Mouse (Mus musculus): ENCODE data around the gene Slc16a2. TPM values are rescaled to one million over a fixed set of nuclear protein-coding genes. Genes with fewer than 3 reads are reported as not detected.
A peak's percentile ranks its signal among the peaks of the same experiment; 100 is the strongest.

The Slc16a2 gene
- polyA plus RNA-seq (2015; fragmentation: Nextera tagmentation; extraction: Ambion mirVana) = 6.9 and 7.1 TPM in 2 replicates

- Histone ChIP-seq H3K9me3 (no peaks in the 10 kb centered on the region), H3K9ac (peak within 1 kb of the TSS; percentile 47), H3K36me3 (no peaks in the 10 kb centered on the region), H3K27ac (peak within 1 kb of the TSS; percentile 66), H3K4me3 (replicated peaks) (peak within 1 kb of the TSS; percentile 51), H3K4me1 (replicated peaks) (no peaks in the 10 kb centered on the region), H3K27me3 (replicated peaks) (peaks cover 12% of the 10 kb centered on the region), H3K4me2 (replicated peaks) (peak within 1 kb of the TSS; percentile 94)
- WGBS = 23% methylated on average over 17 of the region's 17 CpGs
- peak; percentile 90 for ATAC-seq
These were observed at the start of gene Slc16a2 for GRCm38 (mm10) chrX:103821832-103822196. Gene Slc16a2, minus strand, starts transcription at chrX:103821983.

GRCm38 (mm10) chrX:103863502-103863901 is 41.7 kb upstream of the Slc16a2 start:
- H3K27me3 ChIP-seq (replicated peaks) = no peaks in the 10 kb centered on the region; the same call in 1 of the 2 replicates
- H3K4me2 ChIP-seq (replicated peaks) = no peak overlapping the region
- H3K36me3 ChIP-seq = no peaks in the 10 kb centered on the region
- no peak for ATAC-seq
- H3K4me1 ChIP-seq (replicated peaks) = no peaks in the 10 kb centered on the region
- H3K9ac ChIP-seq = no peak overlapping the region
- no peaks in the 10 kb centered on the region for H3K9me3 ChIP-seq
- WGBS = 57% methylated on average over 2 of the region's 2 CpGs
- no peak overlapping the region for H3K4me3 ChIP-seq (replicated peaks)
- H3K27ac ChIP-seq = no peak overlapping the region

GRCm38 (mm10) chrX:103862877-103863276 is 41.1 kb upstream of the Slc16a2 start:
- no peaks in the 10 kb centered on the region; the same call in 1 of the 2 replicates for H3K27me3 ChIP-seq (replicated peaks)
- H3K27ac ChIP-seq = no peak overlapping the region
- no peak overlapping the region for H3K4me3 ChIP-seq (replicated peaks)
- no peaks in the 10 kb centered on the region for H3K36me3 ChIP-seq
- no peaks in the 10 kb centered on the region for H3K4me1 ChIP-seq (replicated peaks)
- ATAC-seq = no peak
- WGBS = 82% methylated on average over 3 of the region's 3 CpGs
- no peaks in the 10 kb centered on the region for H3K9me3 ChIP-seq
- H3K4me2 ChIP-seq (replicated peaks) = no peak overlapping the region
- H3K9ac ChIP-seq = no peak overlapping the region

GRCm38 (mm10) chrX:103845266-103845665 is 23.5 kb upstream of the Slc16a2 start:
- Histone ChIP-seq H3K4me3 (replicated peaks) (no peak overlapping the region), H3K36me3 (no peaks in the 10 kb centered on the region), H3K4me2 (replicated peaks) (no peak overlapping the region), H3K27ac (no peak overlapping the region), H3K9me3 (no peaks in the 10 kb centered on the region), H3K4me1 (replicated peaks) (no peaks in the 10 kb centered on the region), H3K9ac (no peak overlapping the region), H3K27me3 (replicated peaks) (no peaks in the 10 kb centered on the region; the same call in 1 of the 2 replicates)
- WGBS = 51% methylated on average over 2 of the region's 2 CpGs
- no peak for ATAC-seq

GRCm38 (mm10) chrX:103828836-103829235 is 7.1 kb upstream of the Slc16a2 start:
- Histone ChIP-seq H3K9me3 (no peaks in the 10 kb centered on the region), H3K4me3 (replicated peaks) (no peak overlapping the region), H3K27ac (no peak overlapping the region), H3K4me2 (replicated peaks) (no peak overlapping the region), H3K36me3 (no peaks in the 10 kb centered on the region), H3K4me1 (replicated peaks) (no peaks in the 10 kb centered on the region), H3K9ac (no peak overlapping the region), H3K27me3 (replicated peaks) (peaks cover 3% of the 10 kb centered on the region; the same call in 1 of the 2 replicates)
- 90% methylated on average over 2 of the region's 2 CpGs for whole genome bisulfite sequencing
- no peak for ATAC-seq

- peak overlapping the region; percentile 51 for H3K4me3 ChIP-seq (replicated peaks)
- no peaks in the 10 kb centered on the region for H3K4me1 ChIP-seq (replicated peaks)
- H3K9ac ChIP-seq = peak overlapping the region; percentile 39
- peaks cover 12% of the 10 kb centered on the region for H3K27me3 ChIP-seq (replicated peaks)
- WGBS = 27% methylated on average over 20 of the region's 20 CpGs
- no peaks in the 10 kb centered on the region for H3K9me3 ChIP-seq
- H3K27ac ChIP-seq = peak overlapping the region; percentile 66
- ATAC-seq = peak; percentile 68
- H3K4me2 ChIP-seq (replicated peaks) = peak overlapping the region; percentile 94
- no peaks in the 10 kb centered on the region for H3K36me3 ChIP-seq
These were observed 558 bp upstream of the Slc16a2 start for GRCm38 (mm10) chrX:103822271-103822811.

- Histone ChIP-seq H3K27ac (no peak overlapping the region), H3K4me3 (replicated peaks) (peak overlapping the region; percentile 51), H3K9ac (peak overlapping the region; percentile 47), H3K4me2 (replicated peaks) (peak overlapping the region; percentile 94), H3K36me3 (no peaks in the 10 kb centered on the region), H3K4me1 (replicated peaks) (no peaks in the 10 kb centered on the region), H3K9me3 (no peaks in the 10 kb centered on the region), H3K27me3 (replicated peaks) (peaks cover 12% of the 10 kb centered on the region)
- WGBS = 25% methylated on average over 37 of the region's 37 CpGs
- peak; percentile 60 for ATAC-seq
These were observed 470 bp downstream of the Slc16a2 start for GRCm38 (mm10) chrX:103821195-103821831.

- no peaks in the 10 kb centered on the region for H3K36me3 ChIP-seq
- WGBS = 26% methylated on average over 35 of the region's 35 CpGs
- no peak overlapping the region for H3K27ac ChIP-seq
- no peaks in the 10 kb centered on the region for H3K9me3 ChIP-seq
- peak overlapping the region; percentile 94 for H3K4me2 ChIP-seq (replicated peaks)
- H3K27me3 ChIP-seq (replicated peaks) = peaks cover 12% of the 10 kb centered on the region
- ATAC-seq = no peak
- no peaks in the 10 kb centered on the region for H3K4me1 ChIP-seq (replicated peaks)
- H3K9ac ChIP-seq = peak overlapping the region; percentile 47
- peak overlapping the region; percentile 51 for H3K4me3 ChIP-seq (replicated peaks)
These were observed 1.2 kb downstream of the Slc16a2 start for GRCm38 (mm10) chrX:103820307-103821194.

- Histone ChIP-seq H3K9ac (no peak overlapping the region), H3K4me1 (replicated peaks) (no peaks in the 10 kb centered on the region), H3K27me3 (replicated peaks) (peaks cover 8% of the 10 kb centered on the region), H3K27ac (no peak overlapping the region), H3K4me3 (replicated peaks) (no peak overlapping the region), H3K4me2 (replicated peaks) (no peak overlapping the region), H3K36me3 (no peaks in the 10 kb centered on the region), H3K9me3 (no peaks in the 10 kb centered on the region)
- ATAC-seq = no peak
- WGBS = 67% methylated on average over 6 of the region's 6 CpGs
These were observed 2.5 kb downstream of the Slc16a2 start for GRCm38 (mm10) chrX:103819253-103819652.

- Histone ChIP-seq H3K27ac (no peak overlapping the region), H3K4me2 (replicated peaks) (no peak overlapping the region), H3K4me1 (replicated peaks) (no peaks in the 10 kb centered on the region), H3K9ac (no peak overlapping the region), H3K4me3 (replicated peaks) (no peak overlapping the region), H3K9me3 (no peaks in the 10 kb centered on the region), H3K36me3 (no peaks in the 10 kb centered on the region), H3K27me3 (replicated peaks) (no peaks in the 10 kb centered on the region; the same call in 1 of the 2 replicates)
- no peak for ATAC-seq
- WGBS = 65% methylated on average over 1 of the region's 1 CpGs
These were observed 9.1 kb downstream of the Slc16a2 start for GRCm38 (mm10) chrX:103812690-103813089.

GRCm38 (mm10) chrX:103810483-103810882 is 11.3 kb downstream of the Slc16a2 start:
- no peak for ATAC-seq
- no peak overlapping the region for H3K4me2 ChIP-seq (replicated peaks)
- whole genome bisulfite sequencing = 80% methylated on average over 1 of the region's 1 CpGs
- H3K4me1 ChIP-seq (replicated peaks) = no peaks in the 10 kb centered on the region
- no peak overlapping the region for H3K27ac ChIP-seq
- no peak overlapping the region for H3K4me3 ChIP-seq (replicated peaks)
- H3K9ac ChIP-seq = no peak overlapping the region
- H3K9me3 ChIP-seq = no peaks in the 10 kb centered on the region
- no peaks in the 10 kb centered on the region for H3K36me3 ChIP-seq
- no peaks in the 10 kb centered on the region; the same call in 1 of the 2 replicates for H3K27me3 ChIP-seq (replicated peaks)

GRCm38 (mm10) chrX:103806373-103806772 is 15.4 kb downstream of the Slc16a2 start:
- no peak overlapping the region for H3K4me2 ChIP-seq (replicated peaks)
- no peaks in the 10 kb centered on the region for H3K4me1 ChIP-seq (replicated peaks)
- WGBS = 73% methylated on average over 4 of the region's 4 CpGs
- H3K27me3 ChIP-seq (replicated peaks) = no peaks in the 10 kb centered on the region; the same call in 1 of the 2 replicates
- no peak for ATAC-seq
- H3K9ac ChIP-seq = no peak overlapping the region
- H3K4me3 ChIP-seq (replicated peaks) = no peak overlapping the region
- H3K9me3 ChIP-seq = no peaks in the 10 kb centered on the region
- no peaks in the 10 kb centered on the region for H3K36me3 ChIP-seq
- no peak overlapping the region for H3K27ac ChIP-seq

All from intestine, embryonic 15.5 days (tissue).